Mouse (Mus musculus) stomach, embryonic 15.5 days (tissue): ENCODE results near the gene Rnf224. TPM values are rescaled to one million over a fixed set of nuclear protein-coding genes. Genes with fewer than 3 reads are reported as not detected.

ENCODE experiments used
- ATAC-seq: fragments of 200-750 bp; cut with Nextera tagmentation; 2 replicates; pipeline ENCODE4 v1.8.0; 2017; ENCODE audit warnings: low read depth, moderate number of reproducible peaks, moderate TSS enrichment; ENCODE audit not compliant: insufficient read depth, low FRiP score
- H3K27ac ChIP-seq: fragments of 300-500 bp; sonication (generic); 2 replicates; pipeline ENCODE4 v1.5.1; 2015; ENCODE audit warnings: mild to moderate bottlenecking, inconsistent platforms
- H3K27me3 ChIP-seq: fragments of 300-500 bp; sonication (generic); replicated peaks from 2 replicates; pipeline ENCODE4 v1.6.1; 2015; ENCODE audit warnings: inconsistent platforms
- H3K36me3 ChIP-seq: fragments of 300-500 bp; sonication (generic); 2 replicates; pipeline ENCODE4 v1.6.1; 2015; ENCODE audit warnings: inconsistent platforms
- H3K4me1 ChIP-seq: fragments of 300-500 bp; sonication (generic); 2 replicates; pipeline ENCODE4 v1.6.1; 2015; ENCODE audit warnings: inconsistent platforms
- H3K4me2 ChIP-seq: fragments of 300-500 bp; sonication (generic); 2 replicates; pipeline ENCODE4 v1.6.1; 2015; ENCODE audit warnings: mild to moderate bottlenecking, inconsistent platforms
- H3K4me3 ChIP-seq: fragments of 300-500 bp; sonication (generic); replicated peaks from 2 replicates; pipeline ENCODE4 v1.5.1; 2015; ENCODE audit warnings: inconsistent platforms
- H3K9ac ChIP-seq: fragments of 300-500 bp; sonication (generic); 2 replicates; pipeline ENCODE4 v1.6.1; 2015; ENCODE audit warnings: inconsistent platforms
- H3K9me3 ChIP-seq: fragments of 300-500 bp; sonication (generic); 2 replicates; pipeline ENCODE4 v1.6.1; 2016; ENCODE audit warnings: inconsistent platforms
- WGBS: fragments of 180-500 bp; shearing (Covaris S2); methylation state at CpG from one replicate; pipeline ENCODE4 v1.1.7; 2015; 5-methylcytosine and 5-hydroxymethylcytosine counted together
- polyA plus RNA-seq: library from polyadenylated mRNA; unstranded; fragments of >200 nt; fragmentation: Nextera tagmentation; extraction: Ambion mirVana; gene quantifications from 2 replicates; pipeline ENCODE4 v1.2.1, GENCODE M21; 2015

Rnf224 gene
- polyA plus RNA-seq, 1 experiment from 2014 or later: 0.13 TPM

GRCm38 (mm10) chr2:25186575-25186930 is 50.0 kb downstream of the Rnf224 start:
- H3K9ac ChIP-seq: no peak overlapping the region

DNA sequence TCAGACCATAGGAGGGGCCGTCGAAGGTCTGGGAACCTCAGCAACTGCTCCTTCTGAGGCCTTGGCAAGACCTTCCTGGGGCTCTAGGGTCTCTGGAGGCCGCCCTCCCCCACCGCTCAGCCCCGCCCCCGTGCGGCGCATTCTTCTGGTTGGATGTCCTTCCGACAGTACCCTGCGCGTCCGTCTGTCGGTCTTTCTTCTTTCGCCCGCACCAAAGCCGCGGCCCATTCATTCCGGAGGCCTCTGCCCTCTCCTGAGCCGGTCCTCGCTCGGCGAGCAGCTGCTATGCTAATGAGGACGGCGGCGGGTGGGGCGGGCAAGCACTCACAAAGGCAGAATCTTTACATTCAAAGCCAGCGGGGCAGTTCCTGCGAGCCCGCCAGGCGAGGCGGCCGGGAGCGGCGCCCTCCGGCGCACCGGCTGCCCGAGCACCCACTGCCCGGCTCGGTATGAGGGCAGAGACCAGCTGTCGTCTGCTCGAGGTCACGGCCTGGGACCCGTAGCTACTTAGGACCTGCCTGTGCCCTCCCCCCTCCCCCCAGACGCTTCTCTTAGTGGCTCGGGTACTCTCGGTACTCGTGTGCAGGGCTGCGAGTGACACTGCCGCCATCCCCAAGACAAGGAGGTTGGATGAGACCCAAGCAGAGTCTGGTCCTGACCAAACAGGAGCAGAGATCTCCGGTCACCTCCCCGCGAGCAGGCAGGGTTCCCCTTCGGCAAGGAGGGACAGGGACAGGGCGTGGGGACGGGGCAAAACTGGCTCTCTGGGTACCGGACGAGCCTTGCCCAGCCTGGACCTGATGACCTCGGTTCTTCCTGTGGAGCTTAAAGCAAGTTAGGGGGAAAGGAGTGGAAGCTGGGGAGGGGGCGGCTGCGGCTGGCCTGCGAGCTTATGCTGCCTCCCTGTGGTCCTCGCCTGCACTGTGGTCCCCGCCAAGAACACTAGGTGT is 50.7 kb downstream of the Rnf224 start:
- peak overlapping the region; percentile 53 for H3K4me3 ChIP-seq
- H3K27me3 ChIP-seq: peaks cover 28% of the 10 kb centered on the region
- peak; percentile 59 for ATAC-seq
- no peaks in the 10 kb centered on the region for H3K36me3 ChIP-seq
- H3K27ac ChIP-seq: peak overlapping the region; percentile 78
- H3K4me1 ChIP-seq: peaks cover 22% of the 10 kb centered on the region
- H3K9me3 ChIP-seq: no peaks in the 10 kb centered on the region
- peak overlapping the region; percentile 98 for H3K4me2 ChIP-seq
- H3K9ac ChIP-seq: peak overlapping the region; percentile 38; the same call in 1 of the 2 replicates
- under 1% methylated on average over 64 of the region's 64 CpGs for whole genome bisulfite sequencing

More at GRCm38 (mm10) chr2:25186575-25186930, 50.0 kb downstream of the Rnf224 start:
- H3K9me3 ChIP-seq: no peaks in the 10 kb centered on the region
- H3K27ac ChIP-seq: no peak overlapping the region
- H3K4me3 ChIP-seq: peak overlapping the region; percentile 53
- H3K4me1 ChIP-seq: 0 out of 2 replicates have a peak, but pooled peaks cover 15% of the 10 kb centered on the region
- 32% methylated on average over 5 of the region's 5 CpGs for WGBS
- peaks cover 21% of the 10 kb centered on the region for H3K27me3 ChIP-seq
- H3K36me3 ChIP-seq: no peaks in the 10 kb centered on the region
- no peak for ATAC-seq
- peak overlapping the region; percentile 98 for H3K4me2 ChIP-seq

DNA sequence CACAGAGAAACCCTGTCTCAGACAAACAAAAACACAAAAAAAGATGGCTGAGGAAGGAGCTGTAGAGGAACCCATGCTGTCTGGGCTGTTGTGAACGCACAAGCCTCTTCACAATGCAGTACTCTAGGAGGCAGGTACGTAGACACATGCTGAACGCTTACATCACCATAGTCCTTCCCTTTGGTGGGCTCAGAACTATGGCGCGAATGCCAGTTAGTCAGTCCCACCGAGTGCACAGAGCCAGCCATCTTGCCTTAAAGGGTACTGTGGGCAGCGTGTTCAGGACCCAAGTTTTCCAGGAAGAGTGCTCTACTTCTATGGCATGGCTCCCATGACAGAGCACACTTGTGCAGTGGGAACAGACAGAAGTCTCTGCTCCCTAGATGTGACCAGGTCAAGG is 52.1 kb downstream of the Rnf224 start:
- Histone ChIP-seq H3K27me3 (peaks cover 38% of the 10 kb centered on the region), H3K9ac (no peak overlapping the region), H3K4me3 (no peak overlapping the region), H3K36me3 (no peaks in the 10 kb centered on the region), H3K9me3 (no peaks in the 10 kb centered on the region), H3K4me1 (peaks cover 31% of the 10 kb centered on the region), H3K27ac (no peak overlapping the region), H3K4me2 (no peak overlapping the region)
- WGBS: 90% methylated on average over 7 of the region's 7 CpGs
- ATAC-seq: no peak

Other genes starting within 250 kb of the Rnf224 start
- gene Nsmf, start 182.4 kb downstream of the Rnf224 start, polyA plus RNA-seq: 59.8 and 63.7 TPM in 2 replicates
- 2.5 and 2.8 TPM in 2 replicates for gene Entpd8, start 156.5 kb downstream of the Rnf224 start, polyA plus RNA-seq
- 11.4 and 16.1 TPM in 2 replicates for gene Noxa1, start 141.6 kb downstream of the Rnf224 start, polyA plus RNA-seq
- gene Nrarp, start 56.0 kb downstream of the Rnf224 start, polyA plus RNA-seq: 16.9 and 17.1 TPM in 2 replicates
- 15.5 and 17.2 TPM in 2 replicates for gene Tor4a, start 39.9 kb downstream of the Rnf224 start, polyA plus RNA-seq
- 105 and 106 TPM in 2 replicates for gene Nelfb, start 25.3 kb downstream of the Rnf224 start, polyA plus RNA-seq
- gene Stpg3, start 22.1 kb downstream of the Rnf224 start, polyA plus RNA-seq: 0.18 TPM in 1 of 2 replicates, not detected in the other
- gene Fam166a, start 18.0 kb downstream of the Rnf224 start, polyA plus RNA-seq: 0.92 and 1.5 TPM in 2 replicates
- gene Tubb4b, start 12.1 kb downstream of the Rnf224 start, polyA plus RNA-seq: 607 and 620 TPM in 2 replicates
- gene Slc34a3, start 2.4 kb downstream of the Rnf224 start, polyA plus RNA-seq: 0.65 and 0.86 TPM in 2 replicates
- 13.7 and 13.8 TPM in 2 replicates for gene Rnf208, start 5.5 kb upstream of the Rnf224 start, polyA plus RNA-seq
- 7.9 and 22.2 TPM in 2 replicates for gene Cysrt1, start 5.7 kb upstream of the Rnf224 start, polyA plus RNA-seq
- gene AL732309.1, start 10.1 kb upstream of the Rnf224 start, polyA plus RNA-seq: 5.7 and 7.2 TPM in 2 replicates
- gene Tmem203, start 18.7 kb upstream of the Rnf224 start, polyA plus RNA-seq: 24.4 and 25.1 TPM in 2 replicates
- gene Tprn, start 25.8 kb upstream of the Rnf224 start, polyA plus RNA-seq: 16.8 and 17.7 TPM in 2 replicates
- gene Ssna1, start 35.7 kb upstream of the Rnf224 start, polyA plus RNA-seq: 209 TPM in 2 replicates
- 108 and 114 TPM in 2 replicates for gene Anapc2, start 35.7 kb upstream of the Rnf224 start, polyA plus RNA-seq
- gene Tmem210, start 51.4 kb upstream of the Rnf224 start, polyA plus RNA-seq: not detected in 2 replicates
- 4.4 and 6.9 TPM in 2 replicates for gene Lrrc26, start 53.1 kb upstream of the Rnf224 start, polyA plus RNA-seq
- gene Grin1, start 82.4 kb upstream of the Rnf224 start, polyA plus RNA-seq: 1.3 and 1.9 TPM in 2 replicates
- gene Man1b1, start 95.6 kb upstream of the Rnf224 start, polyA plus RNA-seq: 46.4 and 54.6 TPM in 2 replicates
- gene Dpp7, start 119.6 kb upstream of the Rnf224 start, polyA plus RNA-seq: 21.5 and 22.6 TPM in 2 replicates
- gene Uap1l1, start 128.9 kb upstream of the Rnf224 start, polyA plus RNA-seq: 41.1 and 46.1 TPM in 2 replicates
- 37.6 and 41.7 TPM in 2 replicates for gene Sapcd2, start 135.5 kb upstream of the Rnf224 start, polyA plus RNA-seq
- 10.1 and 13.0 TPM in 2 replicates for gene Entpd2, start 159.1 kb upstream of the Rnf224 start, polyA plus RNA-seq
- 47.0 and 49.6 TPM in 2 replicates for gene Npdc1, start 162.6 kb upstream of the Rnf224 start, polyA plus RNA-seq
- 0.17 and 0.30 TPM in 2 replicates for gene Fut7, start 186.5 kb upstream of the Rnf224 start, polyA plus RNA-seq
- gene Abca2, start 191.9 kb upstream of the Rnf224 start, polyA plus RNA-seq: 3.9 and 4.8 TPM in 2 replicates
- 11.9 and 26.5 TPM in 2 replicates for gene Clic3, start 220.1 kb upstream of the Rnf224 start, polyA plus RNA-seq
- 35.3 and 37.4 TPM in 2 replicates for gene Paxx, start 224.3 kb upstream of the Rnf224 start, polyA plus RNA-seq
- 6.8 and 7.5 TPM in 2 replicates for gene Ptgds, start 233.3 kb upstream of the Rnf224 start, polyA plus RNA-seq